Mouse (Mus musculus): ENCODE measurements around the gene Mid1ip1. TPM values are rescaled to one million over a fixed set of nuclear protein-coding genes. Genes with fewer than 3 reads are reported as not detected.
A peak's percentile ranks its signal among the peaks of the same experiment; 100 is the strongest.

Mid1ip1 gene
- 243 and 301 TPM in 2 replicates for polyA plus RNA-seq (2015; fragmentation: Nextera tagmentation; extraction: Ambion mirVana)

GRCm38 (mm10) chrX:10714696-10715140, at the start of gene Mid1ip1:
TSS of gene Mid1ip1 (plus strand) at chrX:10715013.
- DNase-seq (ENCODE audit: low spot score) = peak; percentile 95
- H3K9ac ChIP-seq (replicated peaks; ENCODE audit: low read depth) = no peak within 1 kb of the TSS
- TF ChIP-seq EP300 (IDR thresholded peaks at IDR 0.05) = peak; percentile 58; the same call in 1 of the 2 replicates
- no peak for TF ChIP-seq CTCF (IDR thresholded peaks at IDR 0.05)
- WGBS = 14% methylated on average over 12 of the region's 12 CpGs
- 0 out of 2 replicates have a peak within 1 kb of the TSS, but pooled peaks have one; percentile 3 for H3K4me3 ChIP-seq (ENCODE audit: low read depth, low read length)
- no peaks in the 10 kb centered on the region for H3K36me3 ChIP-seq (ENCODE audit: insufficient read depth, low read length)
- H3K27ac ChIP-seq (ENCODE audit: low read length) = peak within 1 kb of the TSS; percentile 87
- ATAC-seq = peak; percentile 69
- peak within 1 kb of the TSS; percentile 39 for H3K4me2 ChIP-seq (replicated peaks; ENCODE audit: low read depth, low read length)
- H3K27me3 ChIP-seq (replicated peaks; ENCODE audit: insufficient read depth, low read length) = no peaks in the 10 kb centered on the region
- no peaks in the 10 kb centered on the region for H3K9me3 ChIP-seq (ENCODE audit: low read length)
- H3K4me1 ChIP-seq (ENCODE audit: insufficient read depth, low read depth, low read length) = no peaks in the 10 kb centered on the region

GRCm38 (mm10) chrX:10694455-10695180, 20.2 kb upstream of the Mid1ip1 start:
- H3K4me1 ChIP-seq (ENCODE audit: insufficient read depth, low read depth, low read length) = no peaks in the 10 kb centered on the region
- no peaks in the 10 kb centered on the region for H3K9me3 ChIP-seq (ENCODE audit: low read length)
- TF ChIP-seq EP300 (IDR thresholded peaks at IDR 0.05) (no peak), CTCF (IDR thresholded peaks at IDR 0.05) (no peak)
- DNase-seq (ENCODE audit: low spot score) (peak; percentile 22), ATAC-seq (no peak)
- H3K4me2 ChIP-seq (replicated peaks; ENCODE audit: low read depth, low read length) = no peak overlapping the region
- no peaks in the 10 kb centered on the region for H3K27me3 ChIP-seq (replicated peaks; ENCODE audit: insufficient read depth, low read length)
- H3K36me3 ChIP-seq (ENCODE audit: insufficient read depth, low read length) = no peaks in the 10 kb centered on the region
- no peak overlapping the region for H3K9ac ChIP-seq (replicated peaks; ENCODE audit: low read depth)
- 70% methylated on average over 5 of the region's 5 CpGs for WGBS
- no peak overlapping the region for H3K27ac ChIP-seq (ENCODE audit: low read length)
- H3K4me3 ChIP-seq (ENCODE audit: low read depth, low read length) = no peak overlapping the region

- Histone ChIP-seq H3K4me1 (ENCODE audit: insufficient read depth, low read depth, low read length) (no peaks in the 10 kb centered on the region), H3K27ac (ENCODE audit: low read length) (no peak overlapping the region), H3K36me3 (ENCODE audit: insufficient read depth, low read length) (no peaks in the 10 kb centered on the region), H3K9ac (replicated peaks; ENCODE audit: low read depth) (no peak overlapping the region), H3K4me3 (ENCODE audit: low read depth, low read length) (no peak overlapping the region), H3K9me3 (ENCODE audit: low read length) (no peaks in the 10 kb centered on the region), H3K4me2 (replicated peaks; ENCODE audit: low read depth, low read length) (no peak overlapping the region), H3K27me3 (replicated peaks; ENCODE audit: insufficient read depth, low read length) (no peaks in the 10 kb centered on the region)
- DNase-seq (ENCODE audit: low spot score) (peak; percentile 5), ATAC-seq (no peak)
- no peak for TF ChIP-seq CTCF (IDR thresholded peaks at IDR 0.05)
- no peak for TF ChIP-seq EP300 (IDR thresholded peaks at IDR 0.05)
- WGBS = 74% methylated on average over 3 of the region's 3 CpGs
Observed at GRCm38 (mm10) chrX:10706728-10707127, 8.1 kb upstream of the Mid1ip1 start.

GRCm38 (mm10) chrX:10713839-10714637, 775 bp upstream of the Mid1ip1 start:
- ATAC-seq = no peak
- Histone ChIP-seq H3K4me3 (ENCODE audit: low read depth, low read length) (0 out of 2 replicates have a peak overlapping the region, but pooled peaks have one; percentile 3), H3K4me1 (ENCODE audit: insufficient read depth, low read depth, low read length) (no peaks in the 10 kb centered on the region), H3K4me2 (replicated peaks; ENCODE audit: low read depth, low read length) (peak overlapping the region; percentile 39), H3K27me3 (replicated peaks; ENCODE audit: insufficient read depth, low read length) (no peaks in the 10 kb centered on the region), H3K9me3 (ENCODE audit: low read length) (no peaks in the 10 kb centered on the region), H3K27ac (ENCODE audit: low read length) (peak overlapping the region; percentile 40), H3K36me3 (ENCODE audit: insufficient read depth, low read length) (no peaks in the 10 kb centered on the region), H3K9ac (replicated peaks; ENCODE audit: low read depth) (no peak overlapping the region)
- WGBS = 30% methylated on average over 11 of the region's 11 CpGs
- TF ChIP-seq CTCF (IDR thresholded peaks at IDR 0.05) (peak; percentile 64), EP300 (IDR thresholded peaks at IDR 0.05) (no peak)
- DNase-seq (ENCODE audit: low spot score) = peak; percentile 49

GRCm38 (mm10) chrX:10716917-10717763, 2.3 kb downstream of the Mid1ip1 start:
- no peaks in the 10 kb centered on the region for H3K36me3 ChIP-seq (ENCODE audit: insufficient read depth, low read length)
- H3K27me3 ChIP-seq (replicated peaks; ENCODE audit: insufficient read depth, low read length) = no peaks in the 10 kb centered on the region
- ATAC-seq (peak; percentile 92), DNase-seq (ENCODE audit: low spot score) (peak; percentile 93)
- H3K9ac ChIP-seq (replicated peaks; ENCODE audit: low read depth) = peak overlapping the region; percentile 60
- 16% methylated on average over 42 of the region's 50 CpGs for WGBS
- TF ChIP-seq EP300 (IDR thresholded peaks at IDR 0.05) (peak; percentile 57), CTCF (IDR thresholded peaks at IDR 0.05) (no peak)
- peak overlapping the region; percentile 55 for H3K4me3 ChIP-seq (ENCODE audit: low read depth, low read length)
- peak overlapping the region; percentile 64 for H3K4me2 ChIP-seq (replicated peaks; ENCODE audit: low read depth, low read length)
- H3K4me1 ChIP-seq (ENCODE audit: insufficient read depth, low read depth, low read length) = no peaks in the 10 kb centered on the region
- H3K9me3 ChIP-seq (ENCODE audit: low read length) = no peaks in the 10 kb centered on the region
- H3K27ac ChIP-seq (ENCODE audit: low read length) = peak overlapping the region; percentile 87
